Mouse (Mus musculus): ENCODE results near the gene Bcor. TPM values are rescaled to one million over a fixed set of nuclear protein-coding genes. Genes with fewer than 3 reads are reported as not detected.

The Bcor gene
- polyA plus RNA-seq, 1 experiment from 2014 or later: 3.8 TPM

DNA sequence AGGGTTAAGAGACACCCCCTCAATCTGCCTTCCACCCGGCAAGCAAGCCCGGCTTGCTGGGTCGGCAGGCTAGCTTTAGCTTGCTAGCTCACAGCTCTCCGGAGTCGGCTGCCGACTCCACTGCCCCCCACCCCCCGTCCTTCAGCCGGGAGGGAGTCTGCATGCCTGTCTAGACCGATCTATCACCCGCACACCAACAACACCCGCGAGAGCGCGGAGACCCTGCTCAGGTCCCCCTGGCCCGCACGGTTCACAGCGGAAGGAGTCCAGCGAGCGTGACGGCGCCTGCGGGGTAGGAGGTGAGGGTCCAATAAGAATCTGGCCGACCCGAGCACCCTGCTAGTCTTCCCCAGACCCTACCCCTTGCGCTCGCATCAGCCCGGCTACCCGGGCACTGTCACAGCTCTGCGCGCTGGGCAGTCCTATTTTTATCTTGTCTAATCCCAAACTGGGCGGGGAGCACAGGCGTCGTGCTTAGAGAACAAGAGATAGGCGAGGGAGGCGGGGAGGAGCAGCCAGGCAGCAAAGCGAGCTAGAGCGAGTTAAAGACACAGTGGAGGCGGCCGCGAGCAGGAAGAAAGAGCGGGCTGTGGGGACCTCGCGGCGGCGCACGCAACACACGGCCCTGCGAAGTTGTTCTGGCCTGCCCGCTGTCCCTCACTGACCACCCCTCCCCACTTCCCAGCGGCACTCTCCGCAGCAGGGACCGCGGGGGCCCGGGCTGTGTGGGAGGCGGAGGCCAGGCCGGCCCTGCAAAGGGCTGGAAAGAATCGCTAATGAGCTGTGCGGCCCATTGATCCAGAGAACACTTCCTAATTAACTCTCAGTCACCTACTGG lies 83.2 kb downstream of the Bcor start:
- Histone ChIP-seq H3K36me3 (no peaks in the 10 kb centered on the region), H3K27ac (peak overlapping the region; percentile 58; the same call in 1 of the 2 replicates), H3K4me2 (peak overlapping the region; percentile 91), H3K9me3 (replicated peaks) (no peaks in the 10 kb centered on the region), H3K4me1 (replicated peaks) (peaks cover 48% of the 10 kb centered on the region), H3K4me3 (replicated peaks) (peak overlapping the region; percentile 72), H3K9ac (peak overlapping the region; percentile 81), H3K27me3 (peaks cover 75% of the 10 kb centered on the region)
- WGBS (ENCODE audit: insufficient replicate concordance): 3% methylated on average over 53 of the region's 58 CpGs
- DNase-seq: peak; percentile 71
- peak; percentile 77 for ATAC-seq (ENCODE audit: low read depth)

DNA sequence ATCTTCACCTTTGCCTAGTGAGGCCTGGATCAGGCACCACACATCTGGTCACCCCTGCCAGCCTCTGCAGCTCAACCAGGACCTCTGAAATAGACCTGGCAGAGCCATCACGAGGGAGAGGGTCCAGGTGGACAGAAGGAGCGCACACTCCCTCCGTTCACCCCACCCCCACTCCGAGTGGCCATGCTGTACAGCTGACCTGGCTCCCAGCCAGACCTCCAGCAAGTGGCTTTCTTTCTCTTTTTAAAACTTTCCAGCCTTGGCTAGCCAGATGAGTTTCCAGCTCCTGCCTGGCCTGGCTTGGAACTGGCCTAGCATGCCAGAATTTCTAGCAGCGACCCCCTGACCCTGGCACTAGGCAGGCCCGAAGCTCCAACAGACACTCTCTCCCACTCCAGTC lies 87.4 kb downstream of the Bcor start:
- peaks cover 71% of the 10 kb centered on the region for H3K4me1 ChIP-seq (replicated peaks)

DNA sequence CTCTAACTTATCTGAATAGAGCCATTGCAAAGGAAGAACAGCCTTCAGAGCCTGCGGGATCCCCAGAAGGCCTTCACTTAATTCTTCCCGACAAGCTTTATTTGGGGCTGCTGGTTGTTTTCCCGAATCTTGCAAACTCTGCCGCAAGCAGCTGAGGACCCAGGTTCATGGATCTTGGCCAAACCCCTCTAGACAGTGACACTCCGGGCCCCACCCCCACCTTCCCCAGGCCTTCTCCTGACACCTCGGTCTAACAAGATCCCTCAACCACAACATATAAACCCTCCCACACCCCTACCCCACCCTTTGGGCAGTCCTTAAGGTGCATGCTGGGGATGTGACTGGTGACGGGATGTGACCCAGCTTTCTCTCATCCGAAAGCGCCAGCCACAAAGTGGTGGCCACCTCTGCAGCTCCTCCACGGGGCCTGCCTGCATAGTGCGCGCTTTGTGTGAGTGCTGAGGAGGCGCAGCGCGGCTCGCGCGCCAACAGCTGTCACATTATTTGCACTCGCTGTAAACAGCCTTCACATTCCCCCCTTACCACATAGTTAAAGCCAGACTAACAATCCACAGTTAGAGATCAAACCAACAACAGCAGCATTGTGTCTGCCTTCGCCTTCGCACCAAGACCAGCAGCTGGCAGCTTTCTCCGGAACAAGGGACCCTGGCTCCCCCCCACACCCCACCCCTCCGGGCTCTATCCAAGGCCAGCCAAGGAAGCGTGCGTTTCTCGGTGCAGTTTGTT lies 91.0 kb downstream of the Bcor start:
- Histone ChIP-seq H3K4me2 (no peak overlapping the region), H3K9me3 (replicated peaks) (no peaks in the 10 kb centered on the region), H3K27me3 (peaks cover 58% of the 10 kb centered on the region), H3K9ac (no peak overlapping the region), H3K4me1 (replicated peaks) (peaks cover 89% of the 10 kb centered on the region), H3K36me3 (no peaks in the 10 kb centered on the region), H3K4me3 (replicated peaks) (no peak overlapping the region), H3K27ac (no peak overlapping the region)
- ATAC-seq (ENCODE audit: low read depth) (no peak), DNase-seq (no peak)
- 17% methylated on average over 24 of the region's 26 CpGs for WGBS (ENCODE audit: insufficient replicate concordance)

More for the DNA sequence above, 87.4 kb downstream of the Bcor start:
- no peak for ATAC-seq (ENCODE audit: low read depth)
- WGBS (ENCODE audit: insufficient replicate concordance): 48% methylated on average over 6 of the region's 6 CpGs
- DNase-seq: no peak
- Histone ChIP-seq H3K27ac (no peak overlapping the region), H3K4me3 (replicated peaks) (no peak overlapping the region), H3K9me3 (replicated peaks) (no peaks in the 10 kb centered on the region), H3K27me3 (peaks cover 69% of the 10 kb centered on the region), H3K9ac (no peak overlapping the region), H3K4me2 (no peak overlapping the region), H3K36me3 (no peaks in the 10 kb centered on the region)

DNA sequence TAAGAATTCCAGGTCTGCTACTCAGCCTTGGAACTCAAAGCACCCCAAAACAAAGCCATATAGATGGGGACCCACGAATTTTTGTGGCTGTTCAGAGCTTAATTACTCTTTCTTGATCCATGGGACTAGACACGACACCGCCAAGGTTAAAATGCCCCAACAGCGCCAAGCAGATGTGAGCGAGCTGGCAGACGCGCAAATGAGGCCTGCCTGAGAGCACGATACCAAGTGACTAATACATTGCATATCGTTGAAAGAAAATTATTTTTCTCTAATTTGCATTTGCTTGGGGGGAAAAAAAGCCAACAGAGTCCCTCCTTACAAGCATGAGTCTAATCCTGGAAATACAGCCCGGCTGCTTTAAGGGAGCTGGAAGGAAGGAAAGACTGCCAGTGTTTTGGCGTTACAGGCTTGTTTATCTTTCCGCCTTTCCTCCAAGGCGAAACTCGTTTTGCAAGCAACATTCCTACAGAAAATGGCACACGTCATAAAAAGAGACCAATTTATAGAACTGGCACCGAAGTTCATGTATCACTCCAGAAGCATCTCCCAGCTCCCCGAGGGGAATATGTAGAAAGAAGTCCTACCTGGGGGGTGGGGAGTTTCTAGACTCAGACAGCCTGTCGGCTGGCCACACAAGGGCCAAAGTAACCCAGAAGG lies 92.2 kb downstream of the Bcor start:
- H3K27ac ChIP-seq: no peak overlapping the region

DNA sequence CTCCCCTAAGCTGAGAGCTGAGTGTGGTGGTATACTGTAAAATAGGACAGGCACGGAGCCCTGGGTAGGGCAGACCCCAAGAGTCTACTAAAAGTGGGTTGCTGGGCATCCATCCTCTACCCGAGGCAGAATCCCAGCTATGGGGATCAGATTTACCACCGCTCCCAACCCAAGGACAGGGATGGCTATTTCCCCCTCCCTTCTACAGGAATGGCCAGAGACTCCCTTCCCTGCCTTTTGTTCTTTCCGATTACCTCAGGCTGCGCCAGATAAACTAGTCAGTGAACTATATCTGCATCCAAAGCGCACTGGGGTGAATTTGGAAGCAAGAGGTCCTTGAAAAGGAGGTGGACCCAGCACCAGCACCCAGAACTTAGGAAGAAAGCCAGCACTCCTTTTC lies 93.1 kb downstream of the Bcor start:
- Histone ChIP-seq H3K4me1 (replicated peaks) (peaks cover 93% of the 10 kb centered on the region), H3K36me3 (no peaks in the 10 kb centered on the region), H3K27me3 (peaks cover 54% of the 10 kb centered on the region), H3K9me3 (replicated peaks) (no peaks in the 10 kb centered on the region), H3K9ac (no peak overlapping the region), H3K27ac (no peak overlapping the region), H3K4me2 (no peak overlapping the region), H3K4me3 (replicated peaks) (no peak overlapping the region)
- no peak for ATAC-seq (ENCODE audit: low read depth)
- WGBS (ENCODE audit: insufficient replicate concordance): 53% methylated on average over 6 of the region's 6 CpGs
- DNase-seq: no peak

More for the DNA sequence above, 92.2 kb downstream of the Bcor start:
- Histone ChIP-seq H3K4me1 (replicated peaks) (peaks cover 89% of the 10 kb centered on the region), H3K4me2 (no peak overlapping the region), H3K4me3 (replicated peaks) (no peak overlapping the region), H3K27me3 (peaks cover 54% of the 10 kb centered on the region), H3K9ac (no peak overlapping the region), H3K36me3 (no peaks in the 10 kb centered on the region), H3K9me3 (replicated peaks) (no peaks in the 10 kb centered on the region)
- 44% methylated on average over 18 of the region's 18 CpGs for WGBS (ENCODE audit: insufficient replicate concordance)
- no peak for ATAC-seq (ENCODE audit: low read depth)
- DNase-seq: no peak

DNA sequence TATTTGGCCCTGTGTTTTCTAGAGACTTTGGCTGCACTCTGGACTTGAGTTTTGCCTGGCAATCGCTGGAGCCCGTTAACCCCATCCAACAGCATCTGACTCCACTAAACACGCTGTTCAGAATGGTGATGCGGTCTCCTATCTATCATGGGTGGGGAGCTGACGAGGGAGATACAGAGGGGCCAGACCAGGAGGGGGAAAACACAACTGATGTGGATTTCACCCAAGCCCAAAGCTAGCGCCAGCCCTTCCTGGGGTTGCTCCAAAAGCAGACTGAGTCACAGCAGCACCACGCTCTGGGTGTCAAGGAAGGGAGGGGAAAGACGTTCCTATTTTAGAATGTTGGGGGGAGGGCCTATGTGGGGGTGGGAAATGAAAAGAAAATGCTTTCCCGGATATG lies 94.4 kb downstream of the Bcor start:
- Histone ChIP-seq H3K4me1 (replicated peaks) (peaks cover 81% of the 10 kb centered on the region), H3K27ac (no peak overlapping the region), H3K4me2 (no peak overlapping the region), H3K9me3 (replicated peaks) (no peaks in the 10 kb centered on the region), H3K27me3 (peaks cover 43% of the 10 kb centered on the region), H3K4me3 (replicated peaks) (no peak overlapping the region), H3K36me3 (no peaks in the 10 kb centered on the region), H3K9ac (no peak overlapping the region)
- ATAC-seq (ENCODE audit: low read depth) (peak; percentile 31; the same call in 1 of the 2 replicates), DNase-seq (no peak)
- 30% methylated on average over 9 of the region's 9 CpGs for WGBS (ENCODE audit: insufficient replicate concordance)

DNA sequence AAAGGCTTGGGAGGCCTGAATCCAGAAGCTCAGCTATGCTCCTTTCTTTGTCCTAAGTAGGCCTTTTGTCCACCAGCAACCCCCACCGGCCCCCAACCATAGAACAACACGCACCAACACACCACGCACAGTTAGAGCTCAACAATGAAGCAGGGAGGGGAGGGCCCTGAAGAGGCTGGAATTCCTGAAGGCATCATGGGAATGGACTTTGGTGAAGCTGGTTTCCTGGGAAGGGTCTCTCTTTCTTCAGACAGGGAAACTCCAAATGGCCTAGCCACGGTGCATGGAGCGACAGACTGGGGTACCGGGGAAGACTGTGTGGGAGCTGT lies 97.3 kb downstream of the Bcor start:
- Histone ChIP-seq H3K9me3 (replicated peaks) (no peaks in the 10 kb centered on the region), H3K4me2 (no peak overlapping the region), H3K9ac (no peak overlapping the region), H3K4me3 (replicated peaks) (no peak overlapping the region), H3K36me3 (peaks cover 15% of the 10 kb centered on the region), H3K27me3 (peaks cover 19% of the 10 kb centered on the region; the same call in 1 of the 2 replicates), H3K27ac (no peak overlapping the region; the same call in 1 of the 2 replicates), H3K4me1 (replicated peaks) (peaks cover 54% of the 10 kb centered on the region)
- DNase-seq: no peak
- no peak for ATAC-seq (ENCODE audit: low read depth)
- 60% methylated on average over 6 of the region's 6 CpGs for WGBS (ENCODE audit: insufficient replicate concordance)

DNA sequence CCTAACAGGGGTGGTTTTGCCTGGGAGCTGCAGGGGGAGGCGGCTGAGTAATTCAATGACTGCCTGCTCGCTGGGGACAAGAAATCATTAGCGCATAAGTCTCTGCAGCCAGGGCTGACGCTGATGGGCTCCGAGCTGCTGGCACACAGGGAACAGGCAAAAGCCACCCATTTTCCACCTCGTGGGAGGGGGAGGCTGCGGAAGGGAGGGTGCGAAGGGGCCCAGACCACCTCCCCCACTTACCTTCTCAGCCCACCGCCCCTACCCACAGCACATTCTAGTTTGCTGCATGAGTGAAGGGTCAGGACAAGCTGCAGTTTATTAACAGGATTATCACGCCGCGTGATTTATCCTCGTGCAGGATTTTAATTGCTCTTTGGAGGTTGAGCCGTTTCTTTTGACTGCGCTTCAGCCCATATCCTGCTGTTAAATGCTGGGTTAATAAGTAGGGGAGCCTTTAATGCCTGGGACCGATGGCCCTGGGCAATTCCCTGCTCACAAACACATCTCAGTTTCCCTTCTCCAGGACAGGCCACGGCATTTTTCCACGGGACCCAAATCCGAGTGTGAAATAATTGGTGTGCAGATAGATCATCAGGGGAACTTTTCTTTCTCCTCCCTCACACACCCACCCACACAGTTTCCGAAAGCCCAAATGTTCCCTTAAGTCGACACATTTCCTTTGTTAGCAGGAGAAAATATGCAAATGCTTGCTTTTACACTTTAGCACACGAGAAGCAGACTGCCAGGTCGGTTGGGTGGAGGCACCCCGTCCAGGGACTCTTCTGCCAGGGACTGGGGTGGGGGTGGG lies 97.8 kb downstream of the Bcor start:
- no peak for DNase-seq

DNA sequence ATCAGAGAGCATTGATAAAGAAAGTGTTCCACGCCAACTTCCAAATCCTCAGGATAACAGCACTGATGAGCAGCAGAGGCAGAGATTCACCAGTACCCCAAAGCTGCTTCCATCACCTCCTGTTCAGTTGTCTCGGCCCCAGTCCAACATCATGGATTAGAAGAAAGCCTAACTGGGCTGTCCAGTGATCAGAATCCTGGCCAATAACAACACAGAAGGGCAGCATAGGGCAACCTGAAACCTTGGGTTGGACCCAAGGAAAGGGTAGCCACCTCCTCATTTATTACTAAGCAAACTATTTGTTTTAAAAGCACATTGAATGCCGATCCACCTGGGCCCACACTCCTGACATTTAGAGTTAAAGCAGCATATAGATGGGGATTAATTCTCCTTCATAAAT lies 99.3 kb downstream of the Bcor start:
- Histone ChIP-seq H3K4me3 (replicated peaks) (no peak overlapping the region), H3K9ac (no peak overlapping the region), H3K4me1 (replicated peaks) (peaks cover 33% of the 10 kb centered on the region), H3K27me3 (no peaks in the 10 kb centered on the region), H3K4me2 (no peak overlapping the region), H3K36me3 (peaks cover 34% of the 10 kb centered on the region), H3K9me3 (replicated peaks) (no peaks in the 10 kb centered on the region), H3K27ac (no peak overlapping the region)
- 63% methylated on average over 3 of the region's 3 CpGs for WGBS (ENCODE audit: insufficient replicate concordance)
- no peak for DNase-seq
- no peak for ATAC-seq (ENCODE audit: low read depth)

More for the DNA sequence above, 97.8 kb downstream of the Bcor start:
- no peak overlapping the region for H3K4me2 ChIP-seq
- H3K27me3 ChIP-seq: peaks cover 13% of the 10 kb centered on the region; the same call in 1 of the 2 replicates
- H3K9ac ChIP-seq: no peak overlapping the region
- ATAC-seq (ENCODE audit: low read depth): no peak
- no peak overlapping the region for H3K27ac ChIP-seq
- no peak overlapping the region for H3K4me3 ChIP-seq (replicated peaks)
- H3K4me1 ChIP-seq (replicated peaks): peaks cover 48% of the 10 kb centered on the region
- H3K9me3 ChIP-seq (replicated peaks): no peaks in the 10 kb centered on the region
- peaks cover 20% of the 10 kb centered on the region for H3K36me3 ChIP-seq
- WGBS (ENCODE audit: insufficient replicate concordance): 51% methylated on average over 24 of the region's 24 CpGs

DNA sequence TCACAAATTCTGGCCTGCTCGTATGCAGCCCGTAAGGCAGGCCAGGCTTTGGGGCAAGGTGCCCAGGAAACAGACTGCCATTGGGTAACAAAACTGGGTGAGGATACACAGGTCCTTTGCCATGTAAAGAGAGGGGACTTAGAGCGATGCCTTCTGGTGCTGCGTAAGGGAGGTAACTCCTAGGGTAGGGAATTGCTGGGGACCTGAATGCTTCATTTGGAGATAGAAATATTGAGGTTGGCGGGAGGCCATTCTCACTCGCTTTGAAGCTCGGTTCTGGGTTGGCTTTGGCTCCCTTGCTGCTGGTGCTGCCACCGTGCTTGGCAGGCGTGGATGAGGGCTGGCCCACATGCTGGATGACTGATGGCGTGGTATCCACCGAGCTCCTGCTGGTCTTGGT lies 102.9 kb downstream of the Bcor start:
- Histone ChIP-seq H3K4me3 (replicated peaks) (no peak overlapping the region), H3K27ac (no peak overlapping the region), H3K4me2 (no peak overlapping the region), H3K27me3 (no peaks in the 10 kb centered on the region), H3K9me3 (replicated peaks) (no peaks in the 10 kb centered on the region), H3K36me3 (peaks cover 55% of the 10 kb centered on the region), H3K4me1 (replicated peaks) (0 out of 2 replicates have a peak, but pooled peaks cover 1% of the 10 kb centered on the region), H3K9ac (no peak overlapping the region)
- 85% methylated on average over 11 of the region's 11 CpGs for WGBS (ENCODE audit: insufficient replicate concordance)
- DNase-seq (no peak), ATAC-seq (ENCODE audit: low read depth) (no peak)
